Mouse (Mus musculus): ENCODE measurements around the gene Prepl.

GRCm38 (mm10) chr17:85042419-85042818 lies 47.6 kb downstream of the Prepl start:
- no peak for TF ChIP-seq CTCF (IDR thresholded peaks at IDR 0.05; ENCODE audit: control insufficient read depth, insufficient read depth, insufficient read length)
- TF ChIP-seq FOSL1 (IDR thresholded peaks at IDR 0.05; ENCODE audit: insufficient read depth, low read length, poor library complexity, severe bottlenecking) = no peak
- TF ChIP-seq MYOD1 (IDR thresholded peaks at IDR 0.05; ENCODE audit: control insufficient read depth, insufficient read length, low read depth) = no peak
- no peak for TF ChIP-seq MAX (IDR thresholded peaks at IDR 0.05)

All from C2C12 (cell line).